Mouse (Mus musculus) C2C12 (cell line): ENCODE measurements around the gene Pole4.

Source experiments
- CEBPB ChIP-seq: IDR thresholded peaks from one replicate; pipeline ENCODE4 v1.6.1; 2011; ENCODE audit warnings: low read depth, mild to moderate bottlenecking, control low read depth, moderate library complexity
- CTCF ChIP-seq: IDR thresholded peaks from one replicate; pipeline ENCODE4 v1.5.1; 2011; ENCODE audit not compliant: control insufficient read depth, insufficient read depth, insufficient read length
- FOSL1 ChIP-seq: IDR thresholded peaks from one replicate; pipeline ENCODE4 v1.8.0; 2011; ENCODE audit warnings: mild to moderate bottlenecking, low read length; ENCODE audit not compliant: poor library complexity, insufficient read depth, severe bottlenecking
- MYOD1 ChIP-seq: IDR thresholded peaks from one replicate; pipeline ENCODE4 v1.6.1; 2011; ENCODE audit warnings: low read depth; ENCODE audit not compliant: control insufficient read depth, insufficient read length
- MYOG ChIP-seq: IDR thresholded peaks from one replicate; pipeline ENCODE4 v1.6.1; 2011; ENCODE audit not compliant: control insufficient read depth, insufficient read length; ENCODE audit errors: extremely low read depth
- USF1 ChIP-seq: IDR thresholded peaks from one replicate; pipeline ENCODE4 v1.6.1; 2011; ENCODE audit warnings: low read depth, mild to moderate bottlenecking, control low read depth, moderate library complexity

GRCm38 (mm10) chr6:82689474-82689873 lies 15.7 kb downstream of the Pole4 start:
- no peak for TF ChIP-seq CTCF
- TF ChIP-seq USF1, result no peak
- TF ChIP-seq MYOG, result no peak
- TF ChIP-seq CEBPB, result no peak
- no peak for TF ChIP-seq FOSL1
- TF ChIP-seq MYOD1, result no peak
